Mouse (Mus musculus): ENCODE results near the gene Lrwd1.
"Not testable (repeated sequence)": the region's sequence is repeated elsewhere in the genome, so short reads cannot be mapped to it uniquely, and the experiment has no call there.

Lrwd1 gene

DNA sequence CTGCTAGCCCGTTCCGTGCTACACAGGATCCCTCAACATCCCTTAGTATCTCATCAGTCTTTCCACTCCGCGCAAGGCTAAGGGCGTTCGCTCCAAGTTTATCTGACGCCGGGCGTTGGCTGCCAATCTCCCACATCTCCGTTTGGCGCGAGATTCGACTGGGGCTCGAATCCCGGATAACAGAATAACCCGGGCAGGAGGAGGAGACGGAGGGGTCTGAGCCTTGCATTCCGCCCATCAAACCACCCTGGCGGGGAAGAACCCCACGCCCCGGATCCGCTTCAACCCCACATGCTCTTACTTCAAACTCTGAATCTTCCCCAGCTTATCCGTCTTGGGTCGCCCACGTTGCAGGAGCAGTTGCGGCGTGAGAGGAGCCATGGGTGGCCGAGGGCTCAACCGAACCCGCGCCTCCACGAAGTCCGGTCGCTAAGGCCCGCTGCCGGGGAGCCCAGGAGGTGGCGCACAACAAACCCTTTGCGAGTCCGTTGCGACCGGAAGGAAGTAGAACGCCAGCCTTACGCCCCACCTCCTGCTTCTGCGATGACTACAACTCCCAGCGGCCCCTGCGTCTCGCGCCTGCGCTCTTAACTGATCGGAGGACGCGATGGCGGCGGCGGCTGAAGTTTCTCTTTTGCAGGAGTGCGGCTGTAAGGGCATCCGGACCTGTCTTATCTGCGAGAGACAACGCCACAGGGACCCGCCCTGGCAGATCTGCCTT lies at the start of gene Lrwd1, which contains the start of gene Alkbh4:
Gene Lrwd1 (minus strand): TSS at position 504 of the 721 bp plus-strand sequence.
Gene Alkbh4 (plus strand): TSS at position 576 of the 721 bp plus-strand sequence.
- DNase-seq (ENCODE audit: inconsistent ontology term): peak; percentile 97

GRCm38 (mm10) chr5:136183766-136184165 lies 47.9 kb upstream of the Lrwd1 start:
- no peak for DNase-seq (ENCODE audit: inconsistent ontology term)

GRCm38 (mm10) chr5:136182830-136183229 lies 47.0 kb upstream of the Lrwd1 start:
- no peak for DNase-seq (ENCODE audit: inconsistent ontology term)

- no peak for DNase-seq (ENCODE audit: inconsistent ontology term)
Observed at GRCm38 (mm10) chr5:136182049-136182448, 46.2 kb upstream of the Lrwd1 start.

GRCm38 (mm10) chr5:136181197-136181596 lies 45.3 kb upstream of the Lrwd1 start:
- DNase-seq (ENCODE audit: inconsistent ontology term): no peak

DNA sequence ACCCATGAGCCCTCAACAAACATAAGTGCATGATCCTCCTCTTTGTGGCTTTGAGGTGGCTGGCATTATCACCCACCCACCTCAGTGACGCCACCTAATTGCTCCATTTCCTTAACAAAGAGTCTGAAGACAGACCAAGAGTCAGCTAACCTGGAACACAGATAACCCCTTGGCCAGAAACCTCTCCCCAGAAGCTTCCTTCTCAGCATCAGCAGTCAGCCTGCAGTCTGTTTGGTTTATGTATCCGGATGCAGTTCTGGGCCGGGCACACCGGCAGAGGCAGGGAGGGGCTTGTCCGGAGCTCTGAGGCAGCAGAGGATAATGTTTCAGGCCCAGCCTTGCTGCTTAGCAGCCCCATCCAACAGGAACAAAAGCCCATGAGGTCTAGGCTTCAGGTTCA lies 43.7 kb upstream of the Lrwd1 start:
- no peak for DNase-seq (ENCODE audit: inconsistent ontology term)

GRCm38 (mm10) chr5:136173606-136174463 lies 38.0 kb upstream of the Lrwd1 start:
- DNase-seq (ENCODE audit: inconsistent ontology term): peak; percentile 20

DNA sequence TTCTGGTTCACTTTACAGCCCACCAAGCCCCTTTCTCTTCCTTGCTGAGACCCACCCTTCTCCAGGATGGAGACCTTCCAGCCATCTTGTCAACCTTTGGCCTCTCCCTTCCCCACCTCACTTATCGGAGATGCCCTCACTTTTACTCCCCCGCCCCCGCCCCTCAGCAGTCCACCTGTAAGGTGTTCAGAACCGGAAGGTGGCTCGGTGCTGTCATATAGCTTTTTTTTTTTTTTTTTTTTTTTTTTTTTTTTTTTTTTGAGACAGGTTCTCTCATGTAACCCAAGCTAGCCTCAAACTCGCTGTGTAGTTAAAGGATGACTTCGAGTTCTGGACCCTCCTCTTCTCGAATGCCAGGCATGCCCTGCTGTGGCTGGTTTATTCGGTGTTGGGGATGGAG lies 37.1 kb upstream of the Lrwd1 start:
- no peak for DNase-seq (ENCODE audit: inconsistent ontology term)

GRCm38 (mm10) chr5:136171363-136172341 lies 35.8 kb upstream of the Lrwd1 start:
- peak; percentile 76 for DNase-seq (ENCODE audit: inconsistent ontology term)

GRCm38 (mm10) chr5:136170512-136171362 lies 34.9 kb upstream of the Lrwd1 start, which contains the start of gene Orai2:
TSS of gene Orai2 (minus strand) at chr5:136170713.
- DNase-seq (ENCODE audit: inconsistent ontology term): peak; percentile 86

GRCm38 (mm10) chr5:136169626-136170511 lies 34.0 kb upstream of the Lrwd1 start:
- peak; percentile 16 for DNase-seq (ENCODE audit: inconsistent ontology term)

DNA sequence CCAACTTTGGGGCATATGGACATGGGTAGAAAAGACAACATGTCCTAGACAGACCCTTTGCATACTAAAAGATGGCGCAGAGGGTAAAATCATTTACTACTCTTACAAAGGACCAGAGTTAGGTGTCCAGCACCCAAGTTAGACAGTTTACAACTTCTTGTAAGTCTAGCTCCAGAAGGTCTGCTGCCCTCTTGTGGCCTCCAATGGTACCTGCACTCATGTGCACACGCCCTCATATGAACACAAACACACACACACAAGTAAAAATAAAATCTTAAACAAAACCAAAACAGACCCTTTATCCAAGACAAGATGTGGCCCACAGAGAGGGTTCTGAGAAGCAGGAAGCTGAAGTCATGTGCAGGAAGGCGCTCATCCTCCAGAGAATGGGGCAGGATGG lies 32.2 kb upstream of the Lrwd1 start:
- DNase-seq (ENCODE audit: inconsistent ontology term): no peak

- DNase-seq (ENCODE audit: inconsistent ontology term): no peak
Observed at GRCm38 (mm10) chr5:136167296-136167695, 31.4 kb upstream of the Lrwd1 start.

GRCm38 (mm10) chr5:136165246-136165645 lies 29.4 kb upstream of the Lrwd1 start:
- no peak for DNase-seq (ENCODE audit: inconsistent ontology term)

DNA sequence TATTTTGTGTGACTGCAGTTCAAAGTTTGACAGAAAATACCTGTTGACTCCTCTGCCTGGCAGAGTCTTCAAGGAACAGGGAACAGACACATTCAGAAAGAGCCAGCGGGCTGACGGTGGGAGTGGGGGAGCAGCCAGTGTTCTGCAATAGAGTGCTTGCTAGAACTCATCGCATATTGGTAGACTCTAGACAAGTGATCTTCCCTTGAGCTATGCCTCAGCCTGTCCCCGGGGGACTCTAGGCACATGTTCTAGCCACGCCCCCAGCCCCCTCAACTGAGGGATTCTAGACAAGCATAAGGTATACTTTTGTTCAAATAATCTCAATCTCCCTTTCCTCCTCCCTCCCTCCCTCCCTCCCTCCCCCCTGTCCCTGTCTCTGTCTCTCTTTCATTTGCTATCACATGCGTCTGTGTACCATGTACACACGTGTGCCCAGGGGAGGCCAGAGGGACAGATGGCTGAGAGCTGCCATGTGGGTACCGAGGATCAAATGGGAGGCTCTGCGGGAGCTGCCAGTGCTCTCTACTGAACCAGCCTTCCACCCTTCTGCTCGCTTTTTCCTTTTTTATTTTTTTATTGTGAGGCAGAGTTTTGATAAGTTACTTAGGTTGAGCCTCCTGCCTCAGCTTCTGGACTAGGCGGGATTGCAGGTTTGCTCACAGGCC lies 28.1 kb upstream of the Lrwd1 start:
- DNase-seq (ENCODE audit: inconsistent ontology term): no peak

- not testable (repeated sequence) for DNase-seq (ENCODE audit: inconsistent ontology term)
Observed at GRCm38 (mm10) chr5:136160084-136160483, 24.2 kb upstream of the Lrwd1 start.

- no peak for DNase-seq (ENCODE audit: inconsistent ontology term)
Observed at GRCm38 (mm10) chr5:136155399-136155798, 19.5 kb upstream of the Lrwd1 start.

GRCm38 (mm10) chr5:136152365-136152764 lies 16.5 kb upstream of the Lrwd1 start:
- no peak for DNase-seq (ENCODE audit: inconsistent ontology term)

DNA sequence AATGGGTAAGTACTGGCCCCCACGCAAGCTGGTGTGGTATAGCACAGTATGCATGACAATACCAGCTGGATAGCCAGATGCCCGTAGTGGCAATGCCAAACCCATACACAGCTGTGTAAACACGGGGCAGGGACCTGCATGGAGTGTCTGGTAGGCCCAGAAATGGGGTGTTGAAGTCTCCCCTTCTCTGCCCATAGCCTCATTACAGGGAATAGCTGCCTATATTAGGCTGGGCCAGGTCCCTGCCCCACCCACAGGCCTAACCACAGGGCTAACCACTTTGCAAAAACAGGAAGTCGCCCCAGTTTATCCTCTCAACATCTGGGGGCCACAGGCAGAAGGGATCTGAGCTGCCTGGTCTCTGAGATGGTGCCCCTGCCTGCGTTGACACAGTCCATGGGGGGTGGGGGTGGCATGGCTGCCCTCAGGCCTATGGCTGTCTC lies 13.3 kb upstream of the Lrwd1 start:
- DNase-seq (ENCODE audit: inconsistent ontology term): not testable (repeated sequence)

Data from Muller cell, postnatal 12 days (primary cell).